Mouse (Mus musculus) kidney, adult 11 months (tissue): ENCODE results near the gene Nkx1-2.
A peak's percentile ranks its signal among the peaks of the same experiment; 100 is the strongest.

ENCODE experiments used
- DNase-seq: peaks from one replicate; pipeline ENCODE4 v3.0.0; 2022

Gene Nkx1-2

GRCm38 (mm10) chr7:132558141-132558736, 41.2 kb downstream of the Nkx1-2 start:
- no peak for DNase-seq

DNA sequence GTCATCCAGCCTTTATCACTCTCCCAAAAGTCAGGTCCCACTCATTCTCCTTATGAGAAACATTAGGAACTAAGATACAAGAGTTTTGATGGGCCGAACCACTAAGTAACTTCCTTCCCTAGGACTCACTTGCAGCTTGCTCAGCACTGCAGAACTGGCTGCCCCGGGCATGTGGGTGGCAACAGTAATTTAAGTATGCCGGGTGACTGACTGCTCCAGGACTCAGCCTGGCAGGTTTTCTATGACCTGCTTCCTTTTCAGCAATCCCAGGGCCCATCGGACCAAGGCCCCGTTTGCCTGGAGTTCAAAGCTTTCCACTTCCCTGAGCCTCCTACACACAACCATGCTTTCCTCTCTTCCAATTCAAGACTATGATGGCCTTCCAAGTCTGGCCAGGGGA, 42.9 kb downstream of the Nkx1-2 start:
- no peak for DNase-seq

DNA sequence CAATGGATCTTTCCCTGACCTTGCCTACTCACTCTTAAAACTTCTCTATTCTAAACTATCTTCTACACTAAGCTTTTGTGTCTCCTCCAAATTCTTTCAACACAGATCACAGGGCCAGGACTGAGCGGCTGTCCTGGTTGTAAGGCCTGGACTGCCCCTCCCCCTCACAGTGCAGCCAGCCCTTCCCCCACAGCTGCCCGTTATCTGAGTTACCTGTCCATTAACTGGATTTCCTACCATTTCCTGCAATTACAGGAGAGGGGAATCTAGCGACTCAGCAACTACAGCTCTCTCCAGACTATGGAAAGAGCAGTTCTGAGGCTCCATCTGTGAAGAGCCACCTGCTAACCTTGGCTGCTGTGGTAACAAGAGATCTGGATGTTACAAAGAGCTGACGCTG, 43.5 kb downstream of the Nkx1-2 start:
- DNase-seq = no peak

GRCm38 (mm10) chr7:132554091-132554490, 45.3 kb downstream of the Nkx1-2 start:
- DNase-seq = peak; percentile 62

DNA sequence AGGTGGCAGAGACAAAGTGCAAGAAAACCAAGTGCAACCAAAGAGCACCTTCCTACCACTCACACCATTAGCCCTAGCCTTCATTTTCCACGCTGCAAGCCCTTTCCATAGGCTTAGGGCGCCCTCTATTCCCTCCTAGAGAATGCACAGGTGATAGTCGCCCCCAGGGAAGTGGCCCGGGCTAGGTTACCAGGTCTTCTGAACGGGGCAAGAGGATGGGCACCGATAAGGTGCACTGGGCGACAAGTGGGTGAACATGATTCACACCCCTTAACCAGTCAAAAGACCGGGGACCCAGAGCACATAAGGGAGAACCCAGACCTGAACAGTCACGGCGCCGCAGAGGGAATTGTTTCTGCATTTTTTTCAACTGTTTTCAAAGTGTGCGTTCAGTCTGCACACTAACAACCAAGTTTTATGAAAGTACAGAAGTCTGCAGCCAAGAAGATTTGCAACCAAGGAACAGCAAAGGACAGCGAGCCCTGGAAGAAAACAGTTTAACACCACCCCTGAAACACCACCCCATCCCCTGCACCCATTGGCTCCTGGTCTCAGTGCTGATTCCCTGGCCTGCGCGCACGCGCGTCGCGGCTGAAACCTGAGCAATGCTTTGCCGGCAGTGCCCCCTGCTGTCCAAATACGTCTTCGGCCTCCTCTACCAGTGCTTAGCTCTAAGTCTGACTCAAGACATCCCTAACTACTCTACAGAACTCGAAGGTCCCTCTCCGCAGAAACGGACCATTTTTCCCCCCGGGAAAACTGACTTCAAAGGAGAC, 47.9 kb downstream of the Nkx1-2 start:
- DNase-seq = peak; percentile 94

- no peak for DNase-seq
Measured at GRCm38 (mm10) chr7:132547126-132547525, 52.3 kb downstream of the Nkx1-2 start.
